Mouse (Mus musculus): ENCODE measurements around the gene Igf2bp1. TPM values are rescaled to one million over a fixed set of nuclear protein-coding genes. Genes with fewer than 3 reads are reported as not detected.

Igf2bp1 gene
- not detected in 2 replicates for polyA plus RNA-seq (2021; fragmentation: Nextera tagmentation)
- long read RNA-seq, experiment 1 = 0 reads
- long read RNA-seq, experiment 2 = 0 reads

GRCm38 (mm10) chr11:96005403-96006271, at the start of gene Igf2bp1:
TSS of gene Igf2bp1 (minus strand) at chr11:96005940.

GRCm38 (mm10) chr11:96034596-96035052, 28.9 kb upstream of the Igf2bp1 start, which contains the start of gene Snf8:
TSS of gene Snf8 (plus strand) at chr11:96034885.

DNA sequence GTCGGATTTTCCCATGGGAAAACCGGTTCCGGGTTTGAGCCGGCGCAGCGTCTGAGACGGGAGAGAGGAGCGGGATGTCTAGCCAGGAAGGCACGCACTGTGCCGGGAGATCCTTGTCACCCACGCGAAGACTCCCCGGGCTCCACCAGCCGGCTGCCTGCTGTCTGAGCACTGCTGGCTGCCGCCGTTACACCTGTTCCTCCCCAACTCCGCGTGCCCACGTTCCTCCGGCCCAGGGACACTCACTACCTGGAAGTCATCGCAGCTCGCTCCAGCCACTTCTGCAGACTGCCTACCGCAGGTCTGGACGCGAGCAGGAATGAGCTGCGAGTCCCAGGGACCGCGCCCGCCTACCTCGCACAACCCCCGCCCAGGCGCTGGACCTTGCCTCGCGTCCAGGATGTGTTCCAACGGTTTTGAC, 91.2 kb downstream of the Igf2bp1 start, which contains the start of gene B4galnt2:
B4galnt2 (minus strand) TSS at position 321 of the 421 bp plus-strand sequence.

Small RNA genes within 50 kb of the gene (microRNA-seq; reads per million reads assigned to microRNA genes)
- not detected for gene Mir3063

Other genes starting within 250 kb of the Igf2bp1 start
- gene Phospho1, start 181.4 kb downstream of the Igf2bp1 start, polyA plus RNA-seq (2021; fragmentation: Nextera tagmentation) = 12.1 and 21.1 TPM in 2 replicates
- gene Gngt2, start 168.7 kb downstream of the Igf2bp1 start, polyA plus RNA-seq (2021; fragmentation: Nextera tagmentation) = 13.5 and 15.1 TPM in 2 replicates
- gene Abi3, start 163.5 kb downstream of the Igf2bp1 start, polyA plus RNA-seq (2021; fragmentation: Nextera tagmentation) = 3.7 and 4.5 TPM in 2 replicates
- not detected in 2 replicates for gene B4galnt2, start 91.0 kb downstream of the Igf2bp1 start, polyA plus RNA-seq (2021; fragmentation: Nextera tagmentation)
- not detected in 2 replicates for gene Gip, start 18.6 kb upstream of the Igf2bp1 start, polyA plus RNA-seq (2021; fragmentation: Nextera tagmentation)
- 25.0 and 26.8 TPM in 2 replicates for gene Snf8, start 28.9 kb upstream of the Igf2bp1 start, polyA plus RNA-seq (2021; fragmentation: Nextera tagmentation)
- gene Ube2z, start 59.4 kb upstream of the Igf2bp1 start, polyA plus RNA-seq (2021; fragmentation: Nextera tagmentation) = 6.6 and 6.9 TPM in 2 replicates
- 1,392 and 1,732 TPM in 2 replicates for gene Atp5g1, start 69.7 kb upstream of the Igf2bp1 start, polyA plus RNA-seq (2021; fragmentation: Nextera tagmentation)
- gene Calcoco2, start 106.0 kb upstream of the Igf2bp1 start, polyA plus RNA-seq (2021; fragmentation: Nextera tagmentation) = 0.09 and 0.21 TPM in 2 replicates
- gene Ttll6, start 127.8 kb upstream of the Igf2bp1 start, polyA plus RNA-seq (2021; fragmentation: Nextera tagmentation) = 0.06 and 0.10 TPM in 2 replicates
- gene Hoxb13, start 188.4 kb upstream of the Igf2bp1 start, polyA plus RNA-seq (2021; fragmentation: Nextera tagmentation) = not detected in 2 replicates